ENCODE assay signal across 7 mouse cellular contexts in the genomic region with DNA sequence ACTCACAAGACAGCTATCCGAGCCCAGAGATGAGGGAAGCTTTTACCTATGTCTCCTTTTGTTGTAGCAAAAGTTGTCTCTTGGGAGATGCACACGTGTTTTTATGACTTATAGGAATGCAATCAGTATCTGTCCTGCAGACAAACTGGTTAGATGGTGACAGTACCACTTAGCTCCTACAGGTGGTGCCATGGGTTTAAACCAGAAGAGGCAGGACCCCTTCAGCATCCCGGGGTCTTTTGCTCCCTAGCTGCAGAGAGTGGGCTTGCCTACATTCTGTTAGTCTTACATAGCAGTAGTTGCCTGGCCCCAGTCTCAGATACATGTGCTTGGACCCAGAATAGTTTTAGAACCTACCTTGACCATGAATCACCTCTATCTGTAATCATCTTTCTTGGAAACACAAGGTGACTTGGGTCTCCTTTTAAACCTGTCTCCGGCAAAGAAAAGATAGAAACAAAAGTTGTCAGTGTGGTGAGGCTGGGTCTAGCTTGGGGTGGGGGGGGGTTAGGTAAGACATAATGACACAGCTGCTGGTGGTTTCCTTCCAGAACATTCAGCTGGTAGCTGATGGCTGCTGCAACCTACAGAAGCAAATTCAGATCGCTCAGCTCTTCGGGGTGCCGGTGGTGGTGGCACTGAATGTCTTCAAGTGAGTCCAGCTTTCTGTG.
DNase-seq lines count a peak whose midpoint lies in the region; ATAC-seq and TF ChIP-seq lines count a peak whose summit lies in the region.

No protein-coding gene starts in this region.

- no peak overlapping the region for H3K4me2 ChIP-seq in limb, embryonic 14.5 days (replicated peaks; ENCODE audit: low read depth, low read length, severe bottlenecking)

- H3K27me3 ChIP-seq in limb, embryonic 14.5 days (ENCODE audit: control insufficient read depth, insufficient read depth, low read length), result no peaks in the 10 kb centered on the region

- ATAC-seq in limb, embryonic 14.5 days (ENCODE audit: low FRiP score, low read depth), result no peak; the same call in 1 of the 2 replicates

- in situ Hi-C loops in ES-E14 (cut with MboI; ENCODE audit: low sequenced_read_pairs in 2 of 2, unreplicated experiment in 2 of 2), result no loop called here

- H3K9me3 ChIP-seq in ES-E14 (ENCODE audit: control insufficient read depth, insufficient read depth, low read depth, low read length), result no peaks in the 10 kb centered on the region
- H3K9me3 ChIP-seq in limb, embryonic 14.5 days (ENCODE audit: control insufficient read depth, low read length), result no peaks in the 10 kb centered on the region

- no peak overlapping the region for H3K27ac ChIP-seq in ES-E14 (ENCODE audit: insufficient read depth, low read depth, low read length, poor library complexity, severe bottlenecking)
- no peak overlapping the region for H3K27ac ChIP-seq in limb, embryonic 14.5 days (replicated peaks; ENCODE audit: low read depth, low read length)

- H3K9ac ChIP-seq in ES-E14 (ENCODE audit: insufficient read depth, low read depth, low read length, poor library complexity, severe bottlenecking), result no peak overlapping the region
- no peak overlapping the region for H3K9ac ChIP-seq in limb, embryonic 14.5 days (ENCODE audit: low read depth, low read length, severe bottlenecking)

- no peaks in the 10 kb centered on the region for H3K4me1 ChIP-seq in ES-E14 (ENCODE audit: control insufficient read depth in 2 of 2, insufficient read depth in 2 of 2, low read length in 2 of 2, poor library complexity in 1 of 2)
- H3K4me1 ChIP-seq in limb, embryonic 14.5 days (ENCODE audit: control insufficient read depth, insufficient read depth, low read length), result no peaks in the 10 kb centered on the region

- 77% methylated on average over 7 of the region's 7 CpGs for whole genome bisulfite sequencing in limb, embryonic 14.5 days

- H3K4me3 ChIP-seq in ES-E14 (ENCODE audit: insufficient read depth in 1 of 2, low read depth in 1 of 2, low read length in 2 of 2, poor library complexity in 1 of 2, severe bottlenecking in 1 of 2), result no peak overlapping the region
- no peak overlapping the region for H3K4me3 ChIP-seq in limb, embryonic 14.5 days (replicated peaks; ENCODE audit: low read length)

- TF ChIP-seq POLR2A in limb, embryonic 14.5 days (IDR thresholded peaks at IDR 0.05; ENCODE audit: borderline replicate concordance, extremely low read depth, insufficient read depth, insufficient read length), result no peak

- H3K36me3 ChIP-seq in ES-E14 (ENCODE audit: control insufficient read depth, insufficient read depth, low read length, poor library complexity, severe bottlenecking), result peaks cover 29% of the 10 kb centered on the region
- peaks cover 1% of the 10 kb centered on the region; the same call in 1 of the 2 replicates for H3K36me3 ChIP-seq in limb, embryonic 14.5 days (ENCODE audit: control insufficient read depth, insufficient read depth, low read length)

- peak; percentile 45 for DNase-seq in kidney, postnatal 14 days
- no peak for DNase-seq in kidney, adult 9 months
- DNase-seq in ES-E14 (ENCODE audit: low read depth, low spot score), result no peak
- DNase-seq in embryo, embryonic 11 days, result peak; percentile 80
- peak; percentile 55 for DNase-seq in limb, embryonic 14.5 days (ENCODE audit: low spot score)
- DNase-seq in thymus, postnatal 25 days, result peak; percentile 79
- DNase-seq in cerebellum, adult 11-12 months, result no peak

TF ChIP-seq in ES-E14, 5 proteins besides CTCF, POLR2A, EP300 and RAD21:
- no peak for TF ChIP-seq CHD2 (IDR thresholded peaks at IDR 0.05; ENCODE audit: low read depth, low read length)
- no peak for TF ChIP-seq ZNF384 (IDR thresholded peaks at IDR 0.05; ENCODE audit: low read depth, low read length)
- no peak for TF ChIP-seq HCFC1 (IDR thresholded peaks at IDR 0.05; ENCODE audit: borderline replicate concordance, insufficient read depth, low read length)
- TF ChIP-seq MAFK (IDR thresholded peaks at IDR 0.05; ENCODE audit: insufficient read depth, low read depth, low read length), result no peak
- TF ChIP-seq ZC3H11A (IDR thresholded peaks at IDR 0.05; ENCODE audit: borderline replicate concordance, low read depth, low read length), result peak; percentile 82; the same call in 1 of the 2 replicates
TF ChIP-seq in ES-E14: peak in this region for 1.

Comparison
In these comparisons a context has a peak if more than half of its experiments do, and no peak if none do; other contexts are left out.
1. DNase-seq: peak in kidney, postnatal 14 days (single experiment), embryo, embryonic 11 days (single experiment), limb, embryonic 14.5 days (single experiment) and thymus, postnatal 25 days (single experiment); none in kidney, adult 9 months (single experiment), ES-E14 (single experiment) and cerebellum, adult 11-12 months (single experiment).